Mouse (Mus musculus) cerebellum, adult (tissue): ENCODE results near the gene Btaf1.
A peak's percentile ranks its signal among the peaks of the same experiment; 100 is the strongest.

Source experiments
- ATAC-seq: cut with Nextera tagmentation; 2 replicates; pipeline ENCODE4 v1.9.2; 2017; ENCODE audit warnings: mild to moderate bottlenecking, moderate library complexity, mixed read lengths; ENCODE audit not compliant: insufficient number of reproducible peaks, low FRiP score, low TSS enrichment

Gene Btaf1

DNA sequence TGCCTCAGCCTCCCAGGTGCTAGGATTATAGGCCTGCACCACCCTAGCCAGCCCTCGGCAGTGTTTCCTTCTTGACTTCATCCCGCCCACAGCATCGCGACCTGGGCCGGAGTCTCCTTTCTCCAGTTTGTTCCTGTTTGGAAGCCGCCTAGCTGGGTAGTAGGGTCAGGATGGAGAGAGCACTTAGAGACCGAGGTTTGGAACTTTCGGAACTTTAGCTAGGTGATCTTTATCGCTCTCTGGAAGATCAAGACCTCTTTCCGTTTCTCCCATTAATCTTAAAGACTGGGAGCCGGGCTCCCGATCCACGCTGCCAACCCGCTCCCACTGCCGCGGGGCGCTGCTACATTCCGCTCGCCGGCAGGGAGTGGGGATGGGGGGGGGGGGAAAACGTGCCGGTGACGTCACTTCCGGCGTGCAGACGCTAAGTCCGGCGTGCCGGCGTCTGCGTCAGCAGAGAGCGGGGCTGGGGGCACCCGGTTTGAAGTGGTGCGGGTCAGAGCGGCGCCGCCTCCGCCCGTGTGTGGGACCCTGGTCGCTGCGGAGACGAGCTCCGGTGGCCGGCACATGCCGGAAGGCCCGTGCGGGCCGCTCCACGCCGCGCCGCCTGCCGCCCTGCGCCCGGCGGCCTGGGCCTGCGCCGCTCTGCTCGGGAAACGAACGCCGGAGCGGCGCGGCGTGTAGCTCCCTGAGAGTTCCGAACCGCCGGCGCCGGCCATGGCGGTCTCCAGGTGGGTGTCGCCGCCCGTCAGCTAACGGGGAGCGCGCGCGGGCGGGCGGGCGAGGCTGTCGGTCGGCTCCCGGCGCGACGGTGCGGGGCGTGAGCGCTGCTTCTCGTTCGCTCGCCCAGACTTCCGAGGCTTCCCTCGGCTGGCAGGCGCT is at the start of gene Btaf1:
Gene Btaf1 (plus strand): TSS at position 409 of the 882 bp plus-strand sequence.
- peak; percentile 93 for ATAC-seq

DNA sequence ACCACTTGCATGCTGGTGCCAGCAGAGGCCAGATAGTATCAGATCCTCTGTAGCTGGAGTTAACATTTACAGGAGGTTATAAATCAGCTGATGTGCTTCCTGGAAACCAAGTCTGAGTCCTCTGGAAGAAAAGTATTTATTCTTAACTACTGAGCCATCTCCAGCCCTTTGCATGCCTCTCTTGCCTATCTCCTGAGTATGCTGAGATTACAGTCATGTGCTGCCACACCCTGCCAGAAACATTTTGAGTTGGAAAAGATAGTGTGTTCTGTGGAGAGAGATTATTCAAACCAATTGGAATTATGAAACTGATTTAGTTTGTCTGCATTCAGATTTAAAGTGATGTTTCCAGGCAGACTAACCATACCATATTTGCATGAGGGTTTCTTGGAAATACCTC is 48.5 kb upstream of the Btaf1 start:
- no peak for ATAC-seq

DNA sequence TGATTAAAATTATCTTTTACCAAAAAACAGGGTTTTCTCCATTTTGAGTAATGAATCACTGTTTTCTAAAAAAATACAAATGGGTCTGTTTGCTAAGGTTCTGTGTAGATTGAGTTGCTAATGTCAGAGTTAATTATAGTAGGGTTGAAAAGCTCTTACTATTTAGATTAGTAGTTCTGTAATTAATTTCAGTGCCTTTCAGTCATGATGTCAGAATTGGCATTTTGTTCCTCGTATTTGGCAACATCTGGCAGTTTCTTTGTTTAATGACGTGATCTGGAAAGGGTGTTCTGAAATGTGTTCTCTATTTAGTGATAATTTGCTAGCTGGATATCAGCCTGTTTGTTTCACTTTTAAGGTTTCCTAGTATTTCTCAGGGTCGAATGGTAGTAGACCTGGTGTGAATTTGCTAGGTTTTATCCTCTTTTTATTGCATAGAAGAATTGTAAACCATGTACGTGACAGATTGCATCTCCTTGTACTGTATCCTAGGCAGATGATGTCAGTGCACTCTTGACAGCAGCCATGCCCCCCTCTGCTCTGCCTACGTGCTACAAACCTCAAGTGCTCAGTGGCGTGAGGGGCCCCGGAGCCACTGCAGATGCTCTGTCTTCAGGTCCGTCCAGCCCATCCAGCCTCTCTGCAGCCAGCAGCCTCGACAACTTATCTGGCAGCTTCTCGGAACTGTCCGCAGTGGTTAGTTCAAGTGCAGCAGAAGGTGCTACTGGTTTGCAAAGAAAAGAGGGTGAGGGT is 47.0 kb upstream of the Btaf1 start:
- no peak for ATAC-seq

DNA sequence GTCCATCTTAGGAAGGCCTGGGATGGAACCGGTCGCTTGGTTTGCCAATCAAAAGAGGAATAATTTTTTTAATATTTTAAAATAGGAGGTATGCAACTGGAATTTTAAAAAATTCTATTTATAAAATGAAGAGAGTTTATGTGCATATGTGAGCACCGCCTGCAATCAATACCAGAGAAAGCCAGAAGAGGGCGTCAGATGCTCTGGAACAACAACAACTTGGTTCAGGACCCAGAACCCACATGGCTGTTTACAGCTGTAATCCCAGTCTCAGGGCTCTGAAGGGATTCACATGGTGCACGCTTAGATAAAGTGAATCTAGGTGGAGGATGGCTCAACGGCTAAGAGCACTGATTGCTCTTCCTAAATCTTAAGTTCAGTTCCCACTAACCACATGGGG is 42.8 kb upstream of the Btaf1 start:
- no peak for ATAC-seq

DNA sequence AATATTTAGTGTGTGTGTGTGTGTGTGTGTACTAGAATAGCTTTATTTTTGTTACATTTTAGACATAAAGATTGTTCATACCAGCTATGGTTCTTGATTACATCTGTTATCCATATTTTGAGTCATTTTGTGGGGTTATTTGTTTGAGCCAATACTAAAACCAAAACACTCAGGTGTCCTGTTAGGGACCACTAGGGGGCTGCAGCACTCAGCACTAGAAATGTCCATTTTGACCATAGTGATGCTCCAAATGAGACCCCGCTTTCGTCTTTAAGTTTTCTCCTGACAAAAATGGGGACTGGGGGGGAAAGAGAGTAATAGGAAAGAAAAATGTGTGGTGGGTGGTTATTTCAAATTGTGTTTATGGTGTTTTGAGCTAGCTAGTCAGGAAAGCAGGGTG is 39.6 kb upstream of the Btaf1 start:
- ATAC-seq = no peak

DNA sequence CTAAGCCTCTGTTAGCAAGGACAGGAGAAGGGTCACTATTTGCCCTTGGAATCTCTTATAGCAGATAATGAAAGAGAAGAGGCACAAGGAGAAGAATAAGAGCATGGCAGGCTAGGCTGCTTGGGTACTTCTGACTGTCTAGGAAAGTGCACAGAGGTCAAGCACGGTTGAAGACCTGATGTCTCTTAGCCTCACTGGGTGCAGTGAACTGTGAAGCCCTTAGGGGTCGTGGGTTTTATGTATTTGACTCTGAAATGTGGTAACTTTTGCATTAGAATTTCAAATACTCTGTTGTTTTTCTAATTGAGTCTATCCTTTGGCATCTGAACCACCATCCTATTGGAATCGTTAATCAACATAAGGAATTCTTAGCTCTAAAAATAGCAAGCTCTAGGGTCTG is 38.2 kb upstream of the Btaf1 start:
- ATAC-seq = no peak

DNA sequence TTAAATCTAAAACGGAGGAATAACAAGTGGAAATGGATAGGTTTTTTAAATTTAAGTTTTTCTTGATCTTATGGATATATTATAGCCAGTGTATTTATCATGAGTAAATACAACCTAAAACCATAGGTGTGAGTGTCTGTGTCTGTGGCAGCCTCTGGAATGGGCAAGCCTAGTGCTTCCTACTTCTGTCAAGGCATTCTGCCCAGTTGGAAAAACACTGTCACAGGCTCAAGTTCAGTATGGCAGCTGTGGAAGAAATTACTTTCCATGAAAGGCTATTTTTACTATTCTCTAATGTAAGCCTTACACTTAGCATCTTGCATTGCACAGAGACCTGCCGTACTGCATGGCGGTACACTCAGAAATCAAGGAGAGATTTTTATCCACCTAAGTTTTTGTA is 34.1 kb upstream of the Btaf1 start:
- ATAC-seq = no peak

DNA sequence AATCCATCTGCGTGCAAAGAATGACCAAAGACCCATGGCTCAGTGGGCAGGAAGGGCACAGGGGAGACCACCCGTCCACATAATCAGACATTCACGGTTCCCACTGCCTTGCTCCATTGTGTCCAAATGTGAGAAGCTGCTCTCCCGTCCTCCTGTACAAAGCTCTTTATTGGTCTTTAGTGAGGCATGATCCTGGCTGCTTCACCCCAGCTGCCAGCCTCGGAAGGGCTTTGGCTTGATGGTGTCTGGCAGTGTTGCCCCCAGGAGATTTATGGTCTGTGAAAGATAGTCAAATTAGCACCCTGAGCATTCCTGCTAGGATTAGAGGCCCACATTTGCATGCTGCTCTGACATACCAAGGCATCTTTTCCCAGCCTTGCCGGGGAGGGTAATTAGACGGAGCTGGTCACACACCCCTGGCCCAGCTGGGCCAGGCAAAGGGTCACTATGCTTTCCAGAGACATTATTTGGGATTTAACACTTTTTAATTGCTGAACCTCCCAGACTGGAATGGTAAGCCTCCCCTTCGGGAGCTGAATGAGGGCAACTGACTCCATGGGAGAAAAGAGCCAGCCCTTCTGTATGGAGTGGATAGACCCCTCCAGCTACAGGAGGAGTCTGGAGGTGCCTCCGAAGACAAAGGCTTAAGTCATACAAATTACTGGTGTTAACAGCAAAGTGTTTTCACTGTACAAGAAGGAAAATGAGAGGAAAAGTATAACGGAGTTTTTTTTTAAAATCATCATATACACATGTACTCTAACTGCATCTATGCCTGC is 28.9 kb upstream of the Btaf1 start:
- ATAC-seq = no peak

DNA sequence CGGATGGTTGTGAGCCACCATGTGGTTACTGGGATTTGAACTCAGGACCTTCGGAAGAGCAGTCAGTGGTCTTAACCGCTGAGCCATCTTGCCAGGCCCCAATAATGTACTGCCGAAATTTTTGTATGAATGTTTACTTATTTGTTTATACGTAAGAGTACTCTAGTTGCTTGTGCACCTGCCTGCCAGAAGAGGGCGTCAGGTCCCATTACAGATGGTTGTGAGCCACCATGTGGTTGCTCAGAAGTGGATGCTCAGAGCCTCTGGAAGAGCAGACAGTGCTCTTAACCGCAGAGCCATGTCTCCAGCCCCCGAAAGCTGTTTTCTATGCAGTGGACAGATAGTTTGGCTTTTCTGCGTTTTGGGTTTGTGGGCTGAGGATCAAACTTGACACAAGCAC is 28.1 kb upstream of the Btaf1 start:
- no peak for ATAC-seq

DNA sequence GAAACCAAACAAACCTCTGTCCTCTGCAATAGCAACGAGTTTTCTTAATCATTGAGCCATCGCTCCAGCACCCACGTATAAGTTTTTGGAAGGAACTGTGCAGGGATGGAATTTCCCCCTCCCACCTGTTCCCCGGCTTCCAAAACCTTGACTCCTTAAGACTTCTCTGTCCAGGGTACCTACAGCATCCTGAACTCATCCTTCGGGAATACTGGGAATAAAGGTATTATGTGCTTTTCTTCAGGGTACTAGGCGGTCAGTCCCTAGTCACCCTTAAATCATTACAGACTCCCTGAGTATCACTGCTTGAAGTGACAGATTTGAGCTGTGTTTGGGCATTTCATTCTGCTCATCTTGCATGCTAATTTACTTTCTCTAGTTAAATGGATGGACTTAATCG is 22.5 kb upstream of the Btaf1 start:
- no peak for ATAC-seq

DNA sequence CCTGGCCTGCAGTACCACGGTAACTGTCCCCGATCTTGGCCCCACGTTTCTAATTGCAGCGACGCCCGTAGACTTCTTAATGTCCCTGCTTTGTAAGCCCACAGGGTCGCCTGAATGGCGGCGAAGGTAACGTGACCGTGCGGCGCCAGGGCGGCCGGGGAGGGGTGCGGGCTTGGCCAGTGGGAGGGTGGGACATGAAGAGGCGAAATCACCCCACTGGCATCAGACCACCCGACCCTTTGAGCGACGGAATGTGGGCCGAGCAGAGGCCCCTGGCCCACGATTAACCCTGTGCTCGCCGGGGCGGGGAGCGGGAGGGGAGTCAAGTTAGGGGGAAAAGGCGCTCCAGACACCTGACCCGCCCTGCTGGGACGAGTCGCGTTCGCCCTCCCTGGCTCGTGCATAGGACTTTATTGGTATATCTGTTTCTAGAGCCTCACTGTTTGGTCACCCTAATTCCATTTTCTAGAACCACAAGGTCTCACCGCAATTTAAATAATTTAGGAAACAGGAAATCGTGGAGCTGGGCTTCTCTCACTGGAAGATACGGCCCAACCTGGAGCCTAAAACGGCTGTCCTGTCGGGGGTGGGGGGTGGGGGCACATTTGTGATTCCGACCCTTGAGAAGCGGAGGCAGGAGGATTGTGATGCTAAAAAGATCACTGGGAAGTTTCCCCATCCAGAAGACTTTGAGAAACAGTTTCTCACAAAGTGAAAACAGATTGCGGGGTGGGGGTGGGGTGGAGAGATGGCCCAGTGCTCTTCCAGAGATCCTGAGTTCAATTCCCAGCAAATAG is 21.5 kb upstream of the Btaf1 start:
- ATAC-seq = peak; percentile 49

DNA sequence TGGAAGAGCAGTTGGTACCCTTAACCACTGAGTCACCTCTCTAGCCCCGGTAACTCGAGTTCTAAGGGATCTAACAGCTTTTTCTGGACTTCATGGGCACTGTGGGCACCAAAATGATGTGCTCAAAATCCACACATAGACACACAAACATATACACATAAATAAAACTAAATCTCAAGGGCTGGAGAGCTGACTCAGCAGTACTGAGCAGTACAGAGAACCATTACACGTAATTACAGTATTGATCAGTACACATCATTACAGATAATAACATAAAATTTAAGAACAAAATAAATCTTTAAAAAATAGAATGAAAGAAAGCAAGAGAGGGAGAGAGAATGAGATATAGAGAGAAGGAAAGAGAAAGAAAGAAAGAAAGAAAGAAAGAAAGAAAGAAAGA is 16.7 kb upstream of the Btaf1 start:
- no peak for ATAC-seq

DNA sequence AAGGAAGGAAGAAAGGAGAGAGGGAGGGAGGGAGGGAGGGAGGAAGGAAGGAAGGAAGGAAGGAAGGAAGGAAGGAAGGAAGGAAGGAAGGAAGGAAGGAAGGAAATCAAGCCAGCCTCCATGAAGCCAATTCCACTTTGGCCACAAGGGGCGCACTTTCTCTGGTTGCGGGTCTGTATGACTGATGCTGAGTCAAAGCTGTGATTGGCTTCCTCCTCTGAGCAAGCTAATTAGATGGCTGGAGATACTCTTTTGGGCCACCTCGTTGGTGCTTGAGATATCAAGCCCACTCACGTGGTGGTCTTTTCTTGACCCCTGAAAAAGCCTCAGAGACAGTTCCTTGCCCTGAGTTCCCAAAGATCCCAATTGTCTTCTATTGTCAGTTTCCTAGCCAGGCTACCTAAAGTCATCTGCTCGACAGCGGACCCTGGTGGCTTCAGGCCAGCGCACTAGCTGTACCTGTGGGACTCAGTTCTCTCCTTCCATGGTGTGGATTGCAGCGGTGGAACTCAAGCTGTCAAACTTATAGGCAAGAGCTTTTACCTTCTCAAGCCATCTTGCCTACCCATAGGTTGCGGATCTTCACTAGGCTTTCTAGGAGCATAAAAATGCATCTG is 16.1 kb upstream of the Btaf1 start:
- ATAC-seq = peak; percentile 68

DNA sequence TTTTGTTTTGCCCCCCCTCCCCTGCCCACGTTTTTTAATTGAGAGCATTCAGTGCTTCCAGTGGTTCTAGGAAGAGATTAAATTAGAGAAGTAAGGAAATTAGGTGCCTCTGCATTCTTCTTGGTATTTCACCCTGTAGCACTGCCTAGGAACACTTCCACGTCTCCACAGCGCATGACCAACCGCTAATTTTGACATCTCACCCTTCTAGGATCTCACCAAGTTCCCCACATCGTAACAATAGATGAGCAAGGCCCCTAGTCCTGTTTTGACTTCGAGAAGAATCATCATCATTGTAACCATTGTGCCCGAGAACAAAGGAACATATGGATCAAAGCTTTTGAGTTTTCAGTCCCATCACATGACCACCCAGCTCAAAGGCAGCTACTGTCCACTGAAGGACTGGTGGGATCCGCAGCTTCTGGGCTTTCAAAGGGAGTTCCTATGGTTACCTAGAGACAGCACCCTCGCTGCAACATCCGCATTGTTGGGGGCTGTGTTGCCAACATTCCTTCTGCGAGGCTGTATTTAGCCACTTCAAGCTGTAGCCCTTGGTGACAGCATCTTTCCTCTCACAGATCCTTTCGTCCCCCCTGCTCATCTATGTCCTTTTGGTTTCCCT is 15.3 kb upstream of the Btaf1 start:
- ATAC-seq = no peak

DNA sequence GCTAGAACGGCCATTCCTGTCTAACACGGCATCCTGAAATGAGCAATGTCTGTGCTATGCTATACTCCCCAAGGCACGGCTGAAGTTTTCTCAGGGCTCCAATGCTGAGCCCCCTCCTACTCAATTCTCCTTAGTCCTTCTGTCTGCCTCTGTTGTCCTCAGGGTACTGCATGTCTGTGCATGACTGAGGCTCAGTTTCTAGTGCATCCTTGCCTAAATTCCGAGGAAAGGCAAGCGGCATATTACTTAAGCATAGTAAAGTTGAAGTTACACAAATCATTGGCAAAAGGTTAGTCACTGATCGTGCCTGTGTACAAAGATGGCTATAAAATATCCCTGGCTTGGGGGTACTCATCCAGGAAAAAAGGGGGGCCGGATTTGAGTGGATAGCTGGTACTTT is 12.8 kb upstream of the Btaf1 start:
- ATAC-seq = no peak

DNA sequence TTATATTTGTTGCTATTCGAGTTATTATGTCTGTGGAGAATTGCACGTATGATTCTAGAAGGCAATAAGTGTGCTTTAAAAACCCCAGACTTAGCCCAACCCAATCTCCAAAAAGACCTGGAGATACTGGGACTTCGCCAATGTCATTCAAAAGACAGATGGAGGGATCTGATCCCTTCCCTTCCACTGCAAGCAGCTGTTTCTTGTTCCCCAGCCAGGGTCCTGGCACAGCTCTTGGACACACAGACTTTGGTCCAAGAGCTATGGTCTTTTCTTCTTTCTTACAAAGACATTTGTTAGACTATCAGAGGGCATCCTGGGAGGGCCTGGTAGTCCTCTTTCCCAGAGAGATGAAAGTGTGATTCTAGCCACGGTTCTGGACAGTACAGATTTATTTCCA is 9.7 kb upstream of the Btaf1 start:
- ATAC-seq = no peak

DNA sequence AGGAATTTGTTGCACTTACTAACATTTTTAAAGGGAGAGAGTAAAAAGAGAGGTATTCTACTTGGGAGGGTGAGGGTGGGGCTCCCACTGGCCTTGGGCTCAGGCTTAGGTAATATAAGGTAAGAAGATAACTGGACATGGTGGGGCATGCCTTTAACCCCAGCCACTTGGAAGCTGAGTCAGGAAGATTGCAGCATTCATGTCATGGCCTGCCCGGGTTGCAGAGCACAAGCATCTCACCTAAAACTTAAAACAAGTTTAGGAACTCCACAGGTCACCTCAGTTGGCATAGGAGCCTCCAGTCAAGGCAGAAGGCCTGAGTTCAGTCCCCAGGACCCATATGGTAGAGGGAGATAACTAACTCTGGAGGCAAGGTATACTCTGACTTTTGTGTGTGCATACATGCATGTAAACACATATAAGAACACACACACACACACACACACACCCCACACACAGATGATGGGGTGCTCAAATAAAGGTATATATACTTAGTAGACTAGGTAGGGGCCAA is 8.9 kb upstream of the Btaf1 start:
- ATAC-seq = no peak

DNA sequence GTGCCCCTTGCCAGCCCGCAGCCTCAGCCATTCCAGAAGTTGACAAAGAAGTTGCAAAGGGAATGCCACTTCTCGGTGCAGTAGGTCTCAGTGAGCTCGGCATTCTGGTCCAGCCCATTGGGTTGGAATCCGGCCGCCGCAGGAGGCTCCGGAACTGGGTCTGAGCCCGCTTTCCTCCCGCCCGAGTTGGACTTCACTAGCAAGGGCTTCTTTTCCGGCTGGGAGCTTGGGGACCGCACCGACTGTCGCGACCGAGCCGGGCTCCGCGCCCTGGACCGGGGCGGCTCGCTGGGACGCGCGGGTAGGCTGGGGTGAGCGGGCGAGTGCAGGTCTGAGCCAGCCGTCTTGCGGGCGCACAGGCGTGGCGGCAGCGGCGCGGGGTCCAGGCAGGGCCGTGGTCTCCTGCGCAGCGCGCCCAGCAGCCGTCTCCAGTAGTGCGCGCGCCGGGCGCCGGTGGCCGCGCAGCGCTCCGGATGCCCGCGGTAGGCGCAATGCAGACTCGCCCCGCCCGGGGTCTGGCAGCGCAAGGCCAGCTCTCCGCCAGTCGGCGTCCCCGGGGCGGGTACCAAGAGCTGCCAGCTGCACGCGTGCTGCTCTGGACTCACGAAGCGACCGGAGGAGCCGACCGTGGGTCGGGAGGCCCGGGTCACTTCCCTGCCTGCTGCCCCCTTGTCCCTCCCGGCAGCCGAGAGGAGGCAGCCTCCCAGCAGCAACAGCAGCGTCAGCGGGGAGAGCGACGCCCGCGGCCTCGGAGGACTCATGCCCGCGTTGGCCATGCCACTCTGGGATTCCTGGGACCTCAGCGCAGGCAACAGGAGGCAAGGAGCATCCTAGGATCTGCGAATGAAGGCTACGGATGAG is 7.2 kb upstream of the Btaf1 start:
- ATAC-seq = peak; percentile 96
